In genomic region chr12:8673974-8674306, GRCm38 (mm10) we compare ENCODE assay signal across 8 mouse cellular contexts. TPM values are rescaled to one million over a fixed set of nuclear protein-coding genes. Genes with fewer than 3 reads are reported as not detected.
DNase-seq lines count a peak whose midpoint lies in the region; ATAC-seq and TF ChIP-seq lines count a peak whose summit lies in the region.

Gene Pum2, plus strand, starts transcription at chr12:8674134.

- no peak for TF ChIP-seq EP300 in MEL (IDR thresholded peaks at IDR 0.05; ENCODE audit: low read depth in 1 of 2, low read length in 2 of 2)

- no peak for TF ChIP-seq CTCF in MEL (IDR thresholded peaks at IDR 0.05 in 2 of 3, conservative IDR thresholded peaks at IDR 0.05 in 1 of 3; ENCODE audit: control insufficient read depth in 1 of 3, insufficient read depth in 1 of 3, low read depth in 2 of 3, low read length in 3 of 3, poor library complexity in 1 of 3, severe bottlenecking in 1 of 3)
- no peak for TF ChIP-seq CTCF in cerebellum, adult 2 months (IDR thresholded peaks at IDR 0.05; ENCODE audit: borderline replicate concordance, insufficient read depth, low read depth, low read length)

- H3K27me3 ChIP-seq in MEL (ENCODE audit: control insufficient read depth in 1 of 2, insufficient read depth in 2 of 2, low read length in 2 of 2), result no peaks in the 10 kb centered on the region
- no peaks in the 10 kb centered on the region for H3K27me3 ChIP-seq in cerebellum, adult 2 months (ENCODE audit: control insufficient read depth, insufficient read depth, low read length)
- no peaks in the 10 kb centered on the region for H3K27me3 ChIP-seq in lung, embryonic 16.5 days (ENCODE audit: control insufficient read depth, insufficient read depth, low read depth, low read length)

- peak within 1 kb of the TSS; percentile 99 for H3K9ac ChIP-seq in MEL (ENCODE audit: control insufficient read depth, low read depth, low read length, poor library complexity, severe bottlenecking)
- H3K9ac ChIP-seq in lung, embryonic 16.5 days (ENCODE audit: low read length), result peak within 1 kb of the TSS; percentile 100

- DNase-seq in MEL (ENCODE audit: low read depth, low spot score), result peak; percentile 92
- DNase-seq in cerebellum, adult 2 months, result peak; percentile 93 to 95
- DNase-seq in forelimb bud, embryonic 11.5 days (ENCODE audit: low read depth, low spot score), result peak; percentile 93
- DNase-seq in layer of hippocampus, adult 9-10 months (ENCODE audit: low spot score), result peak; percentile 76
- peak; percentile 81 for DNase-seq in ovary, postnatal 10 days (ENCODE audit: low spot score)
- DNase-seq in thymus, postnatal 10 days (ENCODE audit: low spot score in 2 of 2), result peak; percentile 89 to 94

- peaks cover 43% of the 10 kb centered on the region for H3K79me2 ChIP-seq in MEL (ENCODE audit: control insufficient read depth, insufficient read depth, low read length, poor library complexity)

- peak; percentile 76 to 86 for ATAC-seq in hematopoietic stem cell, adult 5-6 weeks (replicated peaks in 1 of 2; ENCODE audit: insufficient read depth in 1 of 2, low FRiP score in 2 of 2, low TSS enrichment in 1 of 2, low read depth in 1 of 2, poor library complexity in 2 of 2, severe bottlenecking in 2 of 2)
- ATAC-seq in lung, embryonic 16.5 days (ENCODE audit: low read depth), result peak; percentile 98

- under 1% methylated on average over 34 of the region's 41 CpGs for WGBS in cerebellum, adult 2 months
- 0% methylated on average over 29 of the region's 41 CpGs for WGBS in lung, embryonic 16.5 days

- H3K4me1 ChIP-seq in MEL (ENCODE audit: control insufficient read depth in 1 of 2, insufficient read depth in 2 of 2, low read length in 2 of 2), result peaks cover 9 to 10% of the 10 kb centered on the region in 2 experiments
- H3K4me1 ChIP-seq in cerebellum, adult 2 months (ENCODE audit: control insufficient read depth, insufficient read depth, low read length), result no peaks in the 10 kb centered on the region; the same call in 1 of the 2 replicates
- peaks cover 18% of the 10 kb centered on the region for H3K4me1 ChIP-seq in lung, embryonic 16.5 days (replicated peaks; ENCODE audit: control insufficient read depth, insufficient read depth, low read length)

- H3K4me2 ChIP-seq in lung, embryonic 16.5 days (ENCODE audit: low read depth, low read length), result peak within 1 kb of the TSS; percentile 85

- no peaks in the 10 kb centered on the region for H3K9me3 ChIP-seq in MEL (replicated peaks; ENCODE audit: insufficient read depth, low read length)
- H3K9me3 ChIP-seq in lung, embryonic 16.5 days (ENCODE audit: control insufficient read depth, low read length), result no peaks in the 10 kb centered on the region

- H3K27ac ChIP-seq in MEL (ENCODE audit: control insufficient read depth, low read depth, low read length), result peak within 1 kb of the TSS; percentile 88
- peak within 1 kb of the TSS; percentile 94 for H3K27ac ChIP-seq in cerebellum, adult 2 months (ENCODE audit: insufficient read depth, low read length)
- H3K27ac ChIP-seq in lung, embryonic 16.5 days (ENCODE audit: low read length), result peak within 1 kb of the TSS; percentile 96

- TF ChIP-seq POLR2A in MEL (IDR thresholded peaks at IDR 0.05; ENCODE audit: control insufficient read depth in 1 of 2, insufficient read depth in 1 of 2, low read depth in 1 of 2, low read length in 2 of 2, poor library complexity in 1 of 2), result peak; percentile 90 to 93; a peak in 3 of 4 replicates
- TF ChIP-seq POLR2A in cerebellum, adult 2 months (IDR thresholded peaks at IDR 0.05; ENCODE audit: borderline replicate concordance, insufficient read depth, low read length), result peak; percentile 93

- H3K36me3 ChIP-seq in MEL (ENCODE audit: control insufficient read depth in 1 of 2, insufficient read depth in 2 of 2, low read length in 2 of 2), result peaks cover 9 to 25% of the 10 kb centered on the region in 2 experiments
- H3K36me3 ChIP-seq in lung, embryonic 16.5 days (ENCODE audit: control insufficient read depth, insufficient read depth, low read length), result no peaks in the 10 kb centered on the region

- peak within 1 kb of the TSS; percentile 77 to 97 for H3K4me3 ChIP-seq in MEL (ENCODE audit: control insufficient read depth in 1 of 2, insufficient read depth in 1 of 2, low read depth in 2 of 2, low read length in 2 of 2)
- H3K4me3 ChIP-seq in cerebellum, adult 2 months (replicated peaks; ENCODE audit: insufficient read depth, low read depth, low read length), result peak within 1 kb of the TSS; percentile 92
- peak within 1 kb of the TSS; percentile 94 for H3K4me3 ChIP-seq in lung, embryonic 16.5 days (ENCODE audit: low read length)

- no peak for TF ChIP-seq RAD21 in MEL (IDR thresholded peaks at IDR 0.05; ENCODE audit: low read depth, low read length)

TF ChIP-seq in MEL, 35 proteins besides CTCF, POLR2A, EP300 and RAD21:
- no peak for TF ChIP-seq ZKSCAN1 (IDR thresholded peaks at IDR 0.05; ENCODE audit: low read depth, low read length)
- TF ChIP-seq HCFC1 (IDR thresholded peaks at IDR 0.05; ENCODE audit: low read depth, low read length), result peak; percentile 76
- no peak for TF ChIP-seq RCOR1 (IDR thresholded peaks at IDR 0.05; ENCODE audit: low read depth, low read length)
- TF ChIP-seq MYC (IDR thresholded peaks at IDR 0.05; ENCODE audit: low read depth, low read length), result peak; percentile 20; the same call in 1 of the 2 replicates
- no peak for TF ChIP-seq MEF2A (IDR thresholded peaks at IDR 0.05; ENCODE audit: extremely low read depth, insufficient replicate concordance, low read depth, low read length, poor library complexity, severe bottlenecking)
- peak; percentile 92 for TF ChIP-seq NELFE (IDR thresholded peaks at IDR 0.05; ENCODE audit: low read depth, low read length)
- TF ChIP-seq POLR2AphosphoS5 (IDR thresholded peaks at IDR 0.05; ENCODE audit: borderline replicate concordance, low read depth, low read length), result no peak
- no peak for TF ChIP-seq USF1 (IDR thresholded peaks at IDR 0.05; ENCODE audit: low read depth, low read length)
- TF ChIP-seq SIN3A (IDR thresholded peaks at IDR 0.05; ENCODE audit: low read length), result peak; percentile 18; the same call in 1 of the 2 replicates
- TF ChIP-seq CHD1 (IDR thresholded peaks at IDR 0.05; ENCODE audit: low read depth, low read length), result no peak
- TF ChIP-seq E2F4 (IDR thresholded peaks at IDR 0.05; ENCODE audit: borderline replicate concordance, low read depth, low read length), result no peak; the same call in 1 of the 2 replicates
- TF ChIP-seq TCF12 (IDR thresholded peaks at IDR 0.05; ENCODE audit: low read depth, low read length), result peak; percentile 46; the same call in 1 of the 2 replicates
- TF ChIP-seq MAFK (IDR thresholded peaks at IDR 0.05; ENCODE audit: borderline replicate concordance, low read depth, low read length), result no peak
- TF ChIP-seq POLR2AphosphoS2 (IDR thresholded peaks at IDR 0.05; ENCODE audit: low read length), result peak; percentile 69
- no peak; the same call in 1 of the 2 replicates for TF ChIP-seq TBP (IDR thresholded peaks at IDR 0.05; ENCODE audit: low read depth, low read length)
- TF ChIP-seq MAZ (IDR thresholded peaks at IDR 0.05; ENCODE audit: low read depth, low read length), result 0 out of 2 replicates have a peak, but pooled peaks have one; percentile 87
- no peak; the same call in none of the 2 replicates for TF ChIP-seq MAX (IDR thresholded peaks at IDR 0.05; ENCODE audit: low read length)
- TF ChIP-seq ZMIZ1 (IDR thresholded peaks at IDR 0.05; ENCODE audit: low read depth, low read length), result peak; percentile 64
- no peak for TF ChIP-seq GATA1 (IDR thresholded peaks at IDR 0.05; ENCODE audit: low read depth, low read length)
- no peak for TF ChIP-seq JUND (IDR thresholded peaks at IDR 0.05; ENCODE audit: low read depth, low read length)
- no peak for TF ChIP-seq CHD2 (IDR thresholded peaks at IDR 0.05; ENCODE audit: low read length)
- peak; percentile 87 for TF ChIP-seq NRF1 (IDR thresholded peaks at IDR 0.05; ENCODE audit: insufficient read depth, low read depth, low read length, poor library complexity, severe bottlenecking)
- TF ChIP-seq USF2 (IDR thresholded peaks at IDR 0.05; ENCODE audit: borderline replicate concordance in 1 of 2, insufficient read depth in 1 of 2, low read depth in 1 of 2, low read length in 2 of 2), result no peak
- TF ChIP-seq ETS1 (IDR thresholded peaks at IDR 0.05; ENCODE audit: low read depth, low read length), result no peak
- no peak for TF ChIP-seq ZNF384 (IDR thresholded peaks at IDR 0.05; ENCODE audit: low read depth, low read length)
- no peak for TF ChIP-seq ELF1 (IDR thresholded peaks at IDR 0.05; ENCODE audit: low read depth, low read length)
- no peak for TF ChIP-seq SMC3 (IDR thresholded peaks at IDR 0.05; ENCODE audit: low read depth, low read length)
- no peak for TF ChIP-seq GABPA (IDR thresholded peaks at IDR 0.05; ENCODE audit: low read depth, low read length)
- no peak for TF ChIP-seq ZC3H11A (IDR thresholded peaks at IDR 0.05; ENCODE audit: low read depth, low read length)
- TF ChIP-seq TAL1 (IDR thresholded peaks at IDR 0.05; ENCODE audit: low read length), result no peak
- no peak for TF ChIP-seq BHLHE40 (IDR thresholded peaks at IDR 0.05; ENCODE audit: borderline replicate concordance, low read depth, low read length)
- no peak; the same call in none of the 2 replicates for TF ChIP-seq MXI1 (IDR thresholded peaks at IDR 0.05; ENCODE audit: low read depth, low read length)
- TF ChIP-seq UBTF (IDR thresholded peaks at IDR 0.05; ENCODE audit: borderline replicate concordance, insufficient read depth, low read depth, low read length), result no peak
- no peak; the same call in 1 of the 2 replicates for TF ChIP-seq KAT2A (conservative IDR thresholded peaks at IDR 0.05; ENCODE audit: low read depth, low read length)
- no peak for TF ChIP-seq MYB (IDR thresholded peaks at IDR 0.05; ENCODE audit: low read depth, low read length)

RNA-seq across cellular contexts. Expression of gene Pum2, which starts in this region (rescaled TPM):
- total RNA-seq in MEL (2012; rRNA removed), result 62.9 and 67.7 TPM in 2 replicates
- 100 to 1,000 TPM in 1 of 2 experiments, 10 to 100 TPM in 1; 87.8 to 140 TPM for polyA plus RNA-seq in MEL (2012; ENCODE audit: insufficient read depth in 1 of 2, insufficient read length in 2 of 2, low read depth in 1 of 2, low replicate concordance in 2 of 2, missing spikeins in 1 of 2)
- 65.1 and 69.8 TPM in 2 replicates for polyA plus RNA-seq in cerebellum, adult 2 months (2012; rRNA removed)
- 173 and 218 TPM in 2 replicates for total RNA-seq in hematopoietic stem cell, adult 5-6 weeks (2017)
- 42.0 and 42.1 TPM in 2 replicates for polyA plus RNA-seq in lung, embryonic 16.5 days (2015; fragmentation: Nextera tagmentation; extraction: Ambion mirVana)

Comparison
In these comparisons a context has a peak if more than half of its experiments do, and no peak if none do; other contexts are left out.
1. Peak in every context shown above with its lines: DNase-seq, ATAC-seq, H3K4me3 ChIP-seq and H3K27ac ChIP-seq.